Mouse (Mus musculus): ENCODE data around the gene Dop1b. TPM values are rescaled to one million over a fixed set of nuclear protein-coding genes. Genes with fewer than 3 reads are reported as not detected.
"Not testable (repeated sequence)": the region's sequence is repeated elsewhere in the genome, so short reads cannot be mapped to it uniquely, and the experiment has no call there.

Gene Dop1b
- total and polyA plus RNA-seq, 2 experiments from 2014 or later, result 26.8 to 74.8 TPM

- ATAC-seq (no peak), DNase-seq (ENCODE audit: low spot score) (no peak)
- H3K27ac ChIP-seq, result no peak overlapping the region
- no peaks in the 10 kb centered on the region for H3K4me1 ChIP-seq (ENCODE audit: insufficient read depth, low read length)
- H3K27me3 ChIP-seq (ENCODE audit: insufficient read depth, low read length), result no peaks in the 10 kb centered on the region
- no peak overlapping the region for H3K4me3 ChIP-seq (ENCODE audit: low read length)
- peaks cover 3% of the 10 kb centered on the region; the same call in 1 of the 2 replicates for H3K36me3 ChIP-seq (ENCODE audit: insufficient read depth, low read length)
- WGBS, result 85% methylated on average over 4 of the region's 4 CpGs
- no peak for TF ChIP-seq CTCF (IDR thresholded peaks at IDR 0.05; ENCODE audit: low read depth)
- H3K9ac ChIP-seq (replicated peaks; ENCODE audit: low read length), result no peak overlapping the region
- H3K4me2 ChIP-seq (ENCODE audit: low read depth, low read length), result no peak overlapping the region
- H3K9me3 ChIP-seq (ENCODE audit: low read length), result peaks cover 6% of the 10 kb centered on the region; the same call in 1 of the 2 replicates
These were observed 113.1 kb downstream of the Dop1b start for GRCm38 (mm10) chr16:93824799-93825198.

- Histone ChIP-seq H3K4me2 (ENCODE audit: low read depth, low read length) (no peak overlapping the region), H3K27me3 (ENCODE audit: insufficient read depth, low read length) (no peaks in the 10 kb centered on the region), H3K36me3 (ENCODE audit: insufficient read depth, low read length) (peaks cover 3% of the 10 kb centered on the region; the same call in 1 of the 2 replicates), H3K9ac (replicated peaks; ENCODE audit: low read length) (no peak overlapping the region), H3K4me3 (ENCODE audit: low read length) (no peak overlapping the region), H3K27ac (no peak overlapping the region), H3K9me3 (ENCODE audit: low read length) (peaks cover 6% of the 10 kb centered on the region; the same call in 1 of the 2 replicates), H3K4me1 (ENCODE audit: insufficient read depth, low read length) (no peaks in the 10 kb centered on the region)
- 94% methylated on average over 4 of the region's 4 CpGs for WGBS
- no peak for ATAC-seq
- DNase-seq (ENCODE audit: low spot score), result no peak
- TF ChIP-seq CTCF (IDR thresholded peaks at IDR 0.05; ENCODE audit: low read depth), result no peak
These were observed 113.8 kb downstream of the Dop1b start for GRCm38 (mm10) chr16:93825463-93825862.

DNA sequence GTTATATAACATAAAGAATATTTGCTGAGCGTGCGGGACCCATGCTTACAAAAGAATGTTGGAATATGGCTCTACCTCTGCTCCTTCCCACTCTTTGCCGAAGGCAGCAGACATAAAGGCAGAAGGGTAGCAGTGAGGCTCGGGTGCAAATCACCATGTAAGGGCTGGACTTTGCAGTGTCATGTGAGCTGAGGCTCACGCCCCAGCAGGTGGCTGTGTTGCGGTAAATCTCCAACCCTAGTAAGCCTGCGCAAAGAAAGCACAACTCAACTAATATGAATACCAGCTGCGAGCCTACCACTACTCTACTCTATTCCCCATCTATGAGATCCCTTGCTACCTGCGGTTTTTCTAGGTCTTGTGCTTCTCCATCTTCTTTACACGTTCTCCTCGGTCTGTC lies 114.3 kb downstream of the Dop1b start:
- 68% methylated on average over 11 of the region's 11 CpGs for WGBS
- Histone ChIP-seq H3K9ac (replicated peaks; ENCODE audit: low read length) (no peak overlapping the region), H3K4me2 (ENCODE audit: low read depth, low read length) (no peak overlapping the region), H3K27ac (no peak overlapping the region), H3K4me1 (ENCODE audit: insufficient read depth, low read length) (no peaks in the 10 kb centered on the region), H3K9me3 (ENCODE audit: low read length) (peaks cover 6% of the 10 kb centered on the region; the same call in 1 of the 2 replicates), H3K4me3 (ENCODE audit: low read length) (no peak overlapping the region), H3K36me3 (ENCODE audit: insufficient read depth, low read length) (peaks cover 3% of the 10 kb centered on the region; the same call in 1 of the 2 replicates), H3K27me3 (ENCODE audit: insufficient read depth, low read length) (no peaks in the 10 kb centered on the region)
- ATAC-seq, result no peak
- no peak for DNase-seq (ENCODE audit: low spot score)
- no peak for TF ChIP-seq CTCF (IDR thresholded peaks at IDR 0.05; ENCODE audit: low read depth)

- H3K9me3 ChIP-seq (ENCODE audit: low read length); DNase-seq (ENCODE audit: low spot score); H3K36me3 ChIP-seq (ENCODE audit: insufficient read depth, low read length); H3K27me3 ChIP-seq (ENCODE audit: insufficient read depth, low read length); H3K4me1 ChIP-seq (ENCODE audit: insufficient read depth, low read length); H3K4me2 ChIP-seq (ENCODE audit: low read depth, low read length); ATAC-seq; H3K9ac ChIP-seq (replicated peaks; ENCODE audit: low read length); H3K4me3 ChIP-seq (ENCODE audit: low read length); H3K27ac ChIP-seq: not testable (repeated sequence)
- 28% methylated on average over 5 of the region's 5 CpGs for WGBS
These were observed 114.8 kb downstream of the Dop1b start for GRCm38 (mm10) chr16:93826478-93826877.

GRCm38 (mm10) chr16:93826909-93827308 lies 115.2 kb downstream of the Dop1b start:
- Histone ChIP-seq H3K4me2 (ENCODE audit: low read depth, low read length) (no peak overlapping the region), H3K4me3 (ENCODE audit: low read length) (no peak overlapping the region), H3K36me3 (ENCODE audit: insufficient read depth, low read length) (peaks cover 3% of the 10 kb centered on the region; the same call in 1 of the 2 replicates), H3K9ac (replicated peaks; ENCODE audit: low read length) (no peak overlapping the region), H3K9me3 (ENCODE audit: low read length) (peaks cover 6% of the 10 kb centered on the region; the same call in 1 of the 2 replicates), H3K27me3 (ENCODE audit: insufficient read depth, low read length) (no peaks in the 10 kb centered on the region), H3K27ac (no peak overlapping the region), H3K4me1 (ENCODE audit: insufficient read depth, low read length) (no peaks in the 10 kb centered on the region)
- no peak for TF ChIP-seq CTCF (IDR thresholded peaks at IDR 0.05; ENCODE audit: low read depth)
- WGBS, result 93% methylated on average over 6 of the region's 6 CpGs
- ATAC-seq (no peak), DNase-seq (ENCODE audit: low spot score) (no peak)

- WGBS, result 94% methylated on average over 15 of the region's 15 CpGs
- Histone ChIP-seq H3K4me3 (ENCODE audit: low read length) (no peak overlapping the region), H3K36me3 (ENCODE audit: insufficient read depth, low read length) (no peaks in the 10 kb centered on the region; the same call in 1 of the 2 replicates), H3K4me1 (ENCODE audit: insufficient read depth, low read length) (0 out of 2 replicates have a peak, but pooled peaks cover 7% of the 10 kb centered on the region), H3K9ac (replicated peaks; ENCODE audit: low read length) (no peak overlapping the region), H3K27me3 (ENCODE audit: insufficient read depth, low read length) (no peaks in the 10 kb centered on the region), H3K27ac (no peak overlapping the region), H3K4me2 (ENCODE audit: low read depth, low read length) (no peak overlapping the region), H3K9me3 (ENCODE audit: low read length) (no peaks in the 10 kb centered on the region)
- ATAC-seq (no peak), DNase-seq (ENCODE audit: low spot score) (no peak)
- no peak for TF ChIP-seq CTCF (IDR thresholded peaks at IDR 0.05; ENCODE audit: low read depth)
These were observed 117.8 kb downstream of the Dop1b start for GRCm38 (mm10) chr16:93829526-93829925.

GRCm38 (mm10) chr16:93830071-93830470 lies 118.4 kb downstream of the Dop1b start:
- Histone ChIP-seq H3K9ac (replicated peaks; ENCODE audit: low read length) (no peak overlapping the region), H3K27ac (no peak overlapping the region), H3K36me3 (ENCODE audit: insufficient read depth, low read length) (no peaks in the 10 kb centered on the region), H3K4me2 (ENCODE audit: low read depth, low read length) (no peak overlapping the region), H3K27me3 (ENCODE audit: insufficient read depth, low read length) (no peaks in the 10 kb centered on the region), H3K9me3 (ENCODE audit: low read length) (no peaks in the 10 kb centered on the region), H3K4me3 (ENCODE audit: low read length) (no peak overlapping the region), H3K4me1 (ENCODE audit: insufficient read depth, low read length) (0 out of 2 replicates have a peak, but pooled peaks cover 7% of the 10 kb centered on the region)
- WGBS, result 89% methylated on average over 9 of the region's 9 CpGs
- no peak for TF ChIP-seq CTCF (IDR thresholded peaks at IDR 0.05; ENCODE audit: low read depth)
- ATAC-seq (no peak), DNase-seq (ENCODE audit: low spot score) (no peak)

Data from hindbrain, postnatal 0 days (tissue).